Mouse (Mus musculus) gastrocnemius, postnatal 4 days (tissue): Measurements from ENCODE around the gene Cst11. TPM values are rescaled to one million over a fixed set of nuclear protein-coding genes. Genes with fewer than 3 reads are reported as not detected.

Experiments
- total RNA-seq, 2 experiments: library from RNA; stranded (reverse); gene quantifications; 2 replicates each; pipeline ENCODE4 v1.2.3; 2021

Gene Cst11
- total RNA-seq, 2 experiments from 2014 or later = not detected

Other genes starting within 250 kb of the Cst11 start
- gene Nxt1, start 98.9 kb downstream of the Cst11 start, total RNA-seq = 10 to 100 TPM; 14.0 to 14.2 TPM
- 10 to 100 TPM; 19.3 to 20.0 TPM for gene Gzf1, start 90.5 kb downstream of the Cst11 start, total RNA-seq
- 10 to 100 TPM in 1 of 2 experiments, 1 to 10 TPM in 1; 6.8 to 11.1 TPM for gene Napb, start 39.0 kb downstream of the Cst11 start, total RNA-seq
- gene Cstl1, start 21.1 kb downstream of the Cst11 start, total RNA-seq = under 1 TPM; 0.44 to 0.83 TPM
- not detected for gene 8030411F24Rik, start 10.5 kb upstream of the Cst11 start, total RNA-seq
- not detected for gene Cst12, start 17.9 kb upstream of the Cst11 start, total RNA-seq
- gene Cst8, start 27.3 kb upstream of the Cst11 start, total RNA-seq = not detected
- not detected for gene Cst13, start 48.6 kb upstream of the Cst11 start, total RNA-seq
- gene Cst9, start 63.6 kb upstream of the Cst11 start, total RNA-seq = not detected
- not detected for gene 9230104L09Rik, start 93.5 kb upstream of the Cst11 start, total RNA-seq
- gene Cst3, start 104.2 kb upstream of the Cst11 start, total RNA-seq = 100 to 1,000 TPM; 380 to 427 TPM
- not detected for gene Gm1330, start 231.8 kb upstream of the Cst11 start, total RNA-seq
- not detected for gene Gm10750, start 245.7 kb upstream of the Cst11 start, total RNA-seq